Mouse (Mus musculus) CH12.LX (cell line): ENCODE results near the gene Atn1.
A peak's percentile ranks its signal among the peaks of the same experiment; 100 is the strongest.

Experiments
- CTCF ChIP-seq, 2 experiments: IDR thresholded peaks in 1 of 2; conservative IDR thresholded peaks in 1 of 2; 2 replicates each; pipeline ENCODE4 v1.5.1; 2011 to 2012; ENCODE audit warnings: low read depth in 2 of 2, low read length in 2 of 2, improper control_type of control experiment in 1 of 2, inconsistent platforms in 1 of 2, mild to moderate bottlenecking in 1 of 2, moderate library complexity in 1 of 2
- EP300 ChIP-seq: IDR thresholded peaks from 2 replicates; pipeline ENCODE4 v1.6.1; 2011; ENCODE audit warnings: low read length, improper control_type of control experiment
- ETS1 ChIP-seq: conservative IDR thresholded peaks from 2 replicates; pipeline ENCODE4 v1.6.1; 2012; ENCODE audit warnings: low read depth, mild to moderate bottlenecking, inconsistent platforms, low read length, improper control_type of control experiment, moderate library complexity
- KAT2A ChIP-seq: IDR thresholded peaks from 2 replicates; pipeline ENCODE4 v1.6.1; 2012; ENCODE audit warnings: low read length, improper control_type of control experiment, inconsistent platforms; ENCODE audit not compliant: insufficient replicate concordance
- MAFK ChIP-seq: IDR thresholded peaks from 2 replicates; pipeline ENCODE4 v1.6.1; 2011; ENCODE audit warnings: low read length, improper control_type of control experiment; ENCODE audit not compliant: insufficient replicate concordance
- NELFE ChIP-seq: IDR thresholded peaks from 2 replicates; pipeline ENCODE4 v1.6.1; 2011; ENCODE audit warnings: low read depth, low read length, improper control_type of control experiment
- POLR2A ChIP-seq: IDR thresholded peaks from 2 replicates; pipeline ENCODE4 v1.6.1; 2011; ENCODE audit warnings: low read depth, mild to moderate bottlenecking, improper control_type of control experiment, low read length
- UBTF ChIP-seq: IDR thresholded peaks from 2 replicates; pipeline ENCODE4 v1.6.1; 2012; ENCODE audit warnings: low read depth, mild to moderate bottlenecking, inconsistent platforms, low read length, improper control_type of control experiment, moderate library complexity
- USF2 ChIP-seq: conservative IDR thresholded peaks from 2 replicates; pipeline ENCODE4 v1.6.1; 2011; ENCODE audit warnings: low read depth, low read length, improper control_type of control experiment

- TF ChIP-seq ETS1 = peak; percentile 97
- TF ChIP-seq POLR2A = peak; percentile 100
- TF ChIP-seq EP300 = peak; percentile 62; the same call in 1 of the 2 replicates
- TF ChIP-seq UBTF = peak; percentile 93
- TF ChIP-seq MAFK = peak; percentile 89
- peak; percentile 47; the same call in 1 of the 2 replicates for TF ChIP-seq USF2
- no peak for TF ChIP-seq CTCF (conservative IDR thresholded peaks at IDR 0.05 in 1 of 2, IDR thresholded peaks at IDR 0.05 in 1 of 2; ENCODE audit: low read depth in 2 of 2, low read length in 2 of 2)
- TF ChIP-seq KAT2A = peak; percentile 72; the same call in 1 of the 2 replicates
- TF ChIP-seq NELFE = peak; percentile 99
Measured at GRCm38 (mm10) chr6:124740888-124741761, 15.2 kb downstream of the Atn1 start, which contains the start of gene Grcc10.
